Mouse (Mus musculus) midbrain, embryonic 11.5 days (tissue): ENCODE measurements around the gene Syce2. TPM values are rescaled to one million over a fixed set of nuclear protein-coding genes. Genes with fewer than 3 reads are reported as not detected.

Experiments
- ATAC-seq: fragments of 200-750 bp; cut with Nextera tagmentation; 2 replicates; pipeline ENCODE4 v1.8.0; 2017; ENCODE audit warnings: moderate TSS enrichment, moderate library complexity; ENCODE audit not compliant: low FRiP score
- DNase-seq: peaks from one replicate; pipeline ENCODE4 v3.0.0; 2015; ENCODE audit warnings: low spot score; ENCODE audit errors: missing footprints
- H3K27ac ChIP-seq: fragments of 300-500 bp; sonication (generic); 2 replicates; pipeline ENCODE4 v1.5.1; 2014; ENCODE audit warnings: low read depth, low read length
- H3K27me3 ChIP-seq: fragments of 300-500 bp; sonication (generic); 2 replicates; pipeline ENCODE4 v1.6.1; 2014; ENCODE audit warnings: mild to moderate bottlenecking, low read length, moderate library complexity, mixed read lengths; ENCODE audit not compliant: control insufficient read depth, insufficient read depth
- H3K36me3 ChIP-seq: fragments of 300-500 bp; sonication (generic); 2 replicates; pipeline ENCODE4 v1.6.1; 2014; ENCODE audit warnings: mild to moderate bottlenecking, low read length, moderate library complexity, mixed read lengths; ENCODE audit not compliant: control insufficient read depth, insufficient read depth
- H3K4me1 ChIP-seq: fragments of 300-500 bp; sonication (generic); 2 replicates; pipeline ENCODE4 v1.6.1; 2014; ENCODE audit warnings: low read length; ENCODE audit not compliant: control insufficient read depth, insufficient read depth
- H3K4me2 ChIP-seq: fragments of 300-500 bp; sonication (generic); 2 replicates; pipeline ENCODE4 v1.6.1; 2014; ENCODE audit warnings: mild to moderate bottlenecking, moderate library complexity
- H3K4me3 ChIP-seq: fragments of 300-500 bp; sonication (generic); 2 replicates; pipeline ENCODE4 v1.5.1; 2014; ENCODE audit warnings: low read depth, low read length
- H3K9ac ChIP-seq: fragments of 300-500 bp; sonication (generic); 2 replicates; pipeline ENCODE4 v1.6.1; 2014; ENCODE audit warnings: low read length
- H3K9me3 ChIP-seq: fragments of 300-500 bp; sonication (generic); 2 replicates; pipeline ENCODE4 v1.6.1; 2016; ENCODE audit warnings: low read length; ENCODE audit not compliant: control insufficient read depth
- WGBS: fragments of 180-500 bp; shearing (Covaris S2); extraction: QIAGEN DNeasy Blood & Tissue Kit; methylation state at CpG from one replicate; pipeline ENCODE4 v1.1.7; 2014; 5-methylcytosine and 5-hydroxymethylcytosine counted together
- polyA plus RNA-seq: library from polyadenylated mRNA; unstranded; fragments of >200 nt; fragmentation: Nextera tagmentation; extraction: Ambion mirVana; gene quantifications from 2 replicates; pipeline ENCODE4 v1.2.1, GENCODE M21; 2014

The Syce2 gene
- polyA plus RNA-seq, 1 experiment from 2014 or later: 58.8 TPM

DNA sequence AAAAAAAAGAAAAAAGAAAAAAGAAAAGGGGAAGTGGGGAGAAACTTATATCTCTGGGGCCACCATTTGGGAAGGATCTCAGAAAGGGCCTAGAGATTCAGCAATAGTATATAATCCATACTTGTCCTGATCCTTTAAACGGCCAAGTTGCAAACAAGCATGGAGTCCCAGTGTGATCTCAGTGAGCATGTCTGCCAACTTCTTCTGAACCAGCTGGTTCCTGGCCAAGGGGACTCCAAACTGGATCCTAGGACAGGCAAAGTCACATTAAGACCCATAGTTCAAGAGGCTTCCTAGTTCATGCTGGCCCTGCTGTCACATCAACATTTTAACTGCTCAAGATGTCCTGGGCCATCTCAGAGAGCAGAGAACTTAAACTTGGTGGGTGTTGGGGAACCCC lies 17.2 kb downstream of the Syce2 start:
- Histone ChIP-seq H3K27me3 (no peaks in the 10 kb centered on the region), H3K4me2 (no peak overlapping the region), H3K4me3 (no peak overlapping the region), H3K36me3 (peaks cover 3% of the 10 kb centered on the region; the same call in 1 of the 2 replicates), H3K9ac (no peak overlapping the region), H3K27ac (no peak overlapping the region), H3K4me1 (peaks cover 5% of the 10 kb centered on the region), H3K9me3 (no peaks in the 10 kb centered on the region)
- ATAC-seq: no peak
- 93% methylated on average over 1 of the region's 1 CpGs for WGBS
- DNase-seq: peak; percentile 56

DNA sequence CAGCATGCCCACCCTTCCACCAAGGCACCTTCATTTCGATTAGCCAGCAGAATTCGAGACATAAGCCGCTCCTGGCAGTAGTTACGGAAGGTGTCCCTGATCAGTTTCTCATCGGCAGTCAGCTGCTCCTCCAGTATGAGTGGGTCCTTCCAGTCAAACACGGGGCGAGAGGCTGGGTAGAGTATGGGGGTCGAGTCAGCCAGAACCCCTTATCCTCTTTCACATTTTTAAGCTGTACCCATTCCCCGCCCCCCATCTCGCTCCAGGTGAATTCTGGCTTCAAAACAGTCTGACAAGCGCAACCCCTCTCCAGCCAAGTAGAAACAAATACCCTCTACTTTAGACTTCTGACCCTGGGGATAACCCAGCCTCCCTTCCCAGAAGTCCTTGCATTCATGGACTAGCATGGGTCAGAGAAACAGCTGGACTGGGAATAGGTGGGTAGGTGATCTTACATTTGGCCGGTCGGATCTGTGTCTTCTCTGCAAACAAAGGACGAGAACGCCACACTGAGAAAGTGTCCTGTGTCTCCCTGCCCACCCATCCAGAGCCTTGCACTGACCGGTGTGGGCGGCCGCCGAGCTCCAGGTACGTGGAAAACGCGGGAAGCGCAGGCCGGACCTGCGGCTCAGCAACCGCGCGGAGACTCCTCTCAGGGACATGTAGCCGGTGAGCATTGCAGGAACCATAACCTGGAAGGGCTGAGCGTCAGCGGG lies 21.2 kb downstream of the Syce2 start:
- H3K4me1 ChIP-seq: peaks cover 5% of the 10 kb centered on the region
- peak overlapping the region; percentile 59 for H3K4me3 ChIP-seq
- H3K27ac ChIP-seq: no peak overlapping the region
- H3K27me3 ChIP-seq: no peaks in the 10 kb centered on the region
- H3K9ac ChIP-seq: peak overlapping the region; percentile 67
- 13% methylated on average over 31 of the region's 31 CpGs for WGBS
- ATAC-seq (no peak; the same call in 1 of the 2 replicates), DNase-seq (no peak)
- H3K4me2 ChIP-seq: peak overlapping the region; percentile 80
- H3K36me3 ChIP-seq: no peaks in the 10 kb centered on the region; the same call in 1 of the 2 replicates
- no peaks in the 10 kb centered on the region for H3K9me3 ChIP-seq

DNA sequence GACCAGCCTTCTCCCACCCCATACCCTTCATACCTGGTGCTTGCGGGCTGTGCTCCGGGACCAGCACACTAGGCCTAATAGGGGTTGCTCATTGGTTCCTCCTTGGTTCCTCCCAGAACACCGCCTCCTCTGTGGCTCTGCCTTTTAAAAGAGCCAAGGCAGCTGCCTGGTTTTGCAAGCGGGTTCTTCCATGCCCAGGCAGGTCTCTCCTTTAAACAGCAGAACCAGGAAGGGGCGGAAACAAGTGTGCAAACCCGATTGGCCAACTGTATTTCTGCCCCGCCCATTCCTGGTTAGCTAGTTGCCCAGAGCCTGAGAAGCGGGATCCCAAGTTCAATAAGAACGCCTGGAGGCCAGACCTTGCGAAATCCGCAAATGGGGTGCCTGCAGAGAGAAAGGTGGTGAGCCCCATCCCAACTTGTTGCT lies 21.8 kb downstream of the Syce2 start, which contains the start of gene Gcdh:
Gene Gcdh (minus strand): TSS at position 213 of the 426 bp plus-strand sequence.
- peak; percentile 97 for DNase-seq
- peak; percentile 95 for ATAC-seq
- Histone ChIP-seq H3K27me3 (no peaks in the 10 kb centered on the region), H3K4me3 (peak within 1 kb of the TSS; percentile 59), H3K36me3 (no peaks in the 10 kb centered on the region; the same call in 1 of the 2 replicates), H3K9ac (peak within 1 kb of the TSS; percentile 67), H3K9me3 (no peaks in the 10 kb centered on the region), H3K4me1 (peaks cover 5% of the 10 kb centered on the region), H3K4me2 (peak within 1 kb of the TSS; percentile 80), H3K27ac (no peak within 1 kb of the TSS)
- under 1% methylated on average over 11 of the region's 11 CpGs for WGBS

DNA sequence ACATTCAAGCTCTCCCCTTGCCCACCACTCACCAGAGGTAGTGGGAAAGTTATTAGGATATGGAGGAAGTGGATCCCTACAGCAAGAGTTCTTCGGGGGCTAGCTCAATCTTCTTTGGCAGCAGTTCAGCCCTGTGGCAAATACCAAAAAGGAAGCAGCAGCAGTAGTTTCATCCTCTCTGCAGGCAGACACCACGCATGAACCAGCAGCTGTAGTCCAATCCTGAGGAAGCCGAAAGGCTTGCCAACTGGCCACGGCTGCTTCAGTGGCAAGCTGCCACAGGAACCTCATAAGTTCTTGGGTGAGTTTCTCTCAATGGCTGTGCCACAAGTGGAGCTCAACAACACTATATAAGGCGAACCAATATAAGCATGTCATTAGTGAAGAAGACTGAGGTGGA lies 24.1 kb downstream of the Syce2 start:
- Histone ChIP-seq H3K27ac (no peak overlapping the region), H3K9ac (no peak overlapping the region), H3K9me3 (no peaks in the 10 kb centered on the region), H3K27me3 (no peaks in the 10 kb centered on the region), H3K4me2 (no peak overlapping the region), H3K4me3 (no peak overlapping the region), H3K36me3 (no peaks in the 10 kb centered on the region; the same call in 1 of the 2 replicates), H3K4me1 (peaks cover 5% of the 10 kb centered on the region)
- DNase-seq (no peak), ATAC-seq (no peak)
- WGBS: 88% methylated on average over 5 of the region's 5 CpGs

- peaks cover 7% of the 10 kb centered on the region; the same call in 1 of the 2 replicates for H3K4me1 ChIP-seq
- H3K9me3 ChIP-seq: no peaks in the 10 kb centered on the region
- ATAC-seq (no peak), DNase-seq (no peak)
- no peak overlapping the region for H3K4me2 ChIP-seq
- peaks cover 6% of the 10 kb centered on the region; the same call in 1 of the 2 replicates for H3K27me3 ChIP-seq
- 56% methylated on average over 4 of the region's 4 CpGs for WGBS
- no peak overlapping the region for H3K9ac ChIP-seq
- no peaks in the 10 kb centered on the region for H3K36me3 ChIP-seq
- no peak overlapping the region for H3K4me3 ChIP-seq
- no peak overlapping the region; the same call in 1 of the 2 replicates for H3K27ac ChIP-seq
Observed at GRCm38 (mm10) chr8:84901071-84901470, 29.2 kb downstream of the Syce2 start.

DNA sequence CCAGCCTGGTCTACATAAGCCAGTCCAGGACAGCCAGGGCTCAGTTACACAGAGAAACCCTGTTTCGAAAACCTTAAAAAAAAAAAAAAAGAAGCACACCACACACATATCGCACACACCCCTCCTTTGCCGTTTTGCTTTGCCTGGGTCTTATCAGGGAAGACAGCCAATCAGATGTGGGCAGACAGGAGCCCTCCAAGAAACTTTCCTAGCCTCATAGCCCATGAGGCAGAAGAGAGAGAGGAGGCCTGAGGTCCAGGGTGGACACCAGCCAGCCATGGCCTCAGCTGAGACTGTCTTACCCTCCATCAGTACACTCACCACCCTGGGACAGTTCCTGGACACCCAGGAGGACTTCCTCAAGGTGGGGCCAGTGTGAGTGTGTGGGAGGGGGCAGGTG lies 29.8 kb downstream of the Syce2 start, which contains the start of gene Klf1:
Gene Klf1 (plus strand): TSS at position 177 of the 400 bp plus-strand sequence.
- Histone ChIP-seq H3K9ac (peak within 1 kb of the TSS; percentile 66), H3K4me2 (peak within 1 kb of the TSS; percentile 83), H3K4me3 (peak within 1 kb of the TSS; percentile 48), H3K27ac (no peak within 1 kb of the TSS; the same call in 1 of the 2 replicates), H3K27me3 (peaks cover 6% of the 10 kb centered on the region; the same call in 1 of the 2 replicates), H3K4me1 (peaks cover 7% of the 10 kb centered on the region; the same call in 1 of the 2 replicates), H3K9me3 (no peaks in the 10 kb centered on the region), H3K36me3 (no peaks in the 10 kb centered on the region)
- 80% methylated on average over 3 of the region's 3 CpGs for WGBS
- DNase-seq (no peak), ATAC-seq (no peak)

GRCm38 (mm10) chr8:84902367-84902919 lies 30.5 kb downstream of the Syce2 start:
- peak overlapping the region; percentile 66 for H3K9ac ChIP-seq
- H3K27ac ChIP-seq: no peak overlapping the region
- H3K27me3 ChIP-seq: peaks cover 6% of the 10 kb centered on the region; the same call in 1 of the 2 replicates
- H3K9me3 ChIP-seq: no peaks in the 10 kb centered on the region
- DNase-seq: no peak
- peak overlapping the region; percentile 83 for H3K4me2 ChIP-seq
- no peak for ATAC-seq
- H3K4me3 ChIP-seq: peak overlapping the region; percentile 48
- H3K36me3 ChIP-seq: no peaks in the 10 kb centered on the region
- peaks cover 7% of the 10 kb centered on the region; the same call in 1 of the 2 replicates for H3K4me1 ChIP-seq
- WGBS: 3% methylated on average over 24 of the region's 24 CpGs

DNA sequence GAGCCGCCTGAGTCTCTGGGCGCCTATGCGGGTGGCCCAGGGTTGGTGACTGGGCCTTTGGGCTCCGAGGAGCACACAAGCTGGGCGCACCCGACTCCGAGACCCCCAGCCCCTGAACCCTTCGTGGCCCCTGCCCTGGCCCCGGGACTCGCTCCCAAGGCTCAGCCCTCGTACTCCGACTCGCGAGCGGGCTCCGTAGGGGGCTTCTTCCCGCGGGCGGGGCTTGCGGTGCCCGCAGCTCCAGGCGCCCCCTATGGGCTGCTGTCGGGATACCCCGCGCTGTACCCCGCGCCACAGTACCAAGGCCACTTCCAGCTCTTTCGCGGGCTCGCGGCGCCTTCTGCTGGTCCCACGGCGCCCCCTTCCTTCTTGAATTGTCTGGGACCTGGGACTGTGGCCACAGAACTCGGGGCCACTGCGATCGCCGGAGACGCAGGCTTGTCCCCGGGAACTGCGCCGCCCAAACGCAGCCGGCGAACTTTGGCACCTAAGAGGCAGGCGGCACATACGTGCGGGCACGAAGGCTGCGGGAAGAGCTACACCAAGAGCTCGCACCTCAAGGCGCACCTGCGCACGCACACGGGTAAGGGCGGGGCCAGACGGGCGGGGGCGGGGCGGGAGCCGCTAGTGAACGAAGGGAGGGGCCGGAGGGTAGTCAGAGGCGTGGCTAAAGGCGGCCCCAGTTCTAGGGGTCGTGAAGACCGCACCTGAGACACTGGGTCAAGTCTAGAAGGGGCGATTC lies 31.2 kb downstream of the Syce2 start:
- DNase-seq (peak; percentile 99), ATAC-seq (peak; percentile 90)
- no peaks in the 10 kb centered on the region for H3K9me3 ChIP-seq
- H3K27me3 ChIP-seq: peaks cover 6% of the 10 kb centered on the region; the same call in 1 of the 2 replicates
- H3K4me3 ChIP-seq: peak overlapping the region; percentile 48
- peak overlapping the region; percentile 83 for H3K4me2 ChIP-seq
- H3K4me1 ChIP-seq: peaks cover 7% of the 10 kb centered on the region; the same call in 1 of the 2 replicates
- H3K9ac ChIP-seq: peak overlapping the region; percentile 66
- WGBS: under 1% methylated on average over 67 of the region's 68 CpGs
- no peak overlapping the region for H3K27ac ChIP-seq
- H3K36me3 ChIP-seq: no peaks in the 10 kb centered on the region
